Mouse (Mus musculus) right cerebral cortex, adult 18-20 months (tissue): ENCODE measurements around the gene Susd6.

Experiments used
- DNase-seq: peaks from one replicate; pipeline ENCODE4 v3.0.0; 2022; ENCODE audit warnings: mixed read lengths

Gene Susd6

DNA sequence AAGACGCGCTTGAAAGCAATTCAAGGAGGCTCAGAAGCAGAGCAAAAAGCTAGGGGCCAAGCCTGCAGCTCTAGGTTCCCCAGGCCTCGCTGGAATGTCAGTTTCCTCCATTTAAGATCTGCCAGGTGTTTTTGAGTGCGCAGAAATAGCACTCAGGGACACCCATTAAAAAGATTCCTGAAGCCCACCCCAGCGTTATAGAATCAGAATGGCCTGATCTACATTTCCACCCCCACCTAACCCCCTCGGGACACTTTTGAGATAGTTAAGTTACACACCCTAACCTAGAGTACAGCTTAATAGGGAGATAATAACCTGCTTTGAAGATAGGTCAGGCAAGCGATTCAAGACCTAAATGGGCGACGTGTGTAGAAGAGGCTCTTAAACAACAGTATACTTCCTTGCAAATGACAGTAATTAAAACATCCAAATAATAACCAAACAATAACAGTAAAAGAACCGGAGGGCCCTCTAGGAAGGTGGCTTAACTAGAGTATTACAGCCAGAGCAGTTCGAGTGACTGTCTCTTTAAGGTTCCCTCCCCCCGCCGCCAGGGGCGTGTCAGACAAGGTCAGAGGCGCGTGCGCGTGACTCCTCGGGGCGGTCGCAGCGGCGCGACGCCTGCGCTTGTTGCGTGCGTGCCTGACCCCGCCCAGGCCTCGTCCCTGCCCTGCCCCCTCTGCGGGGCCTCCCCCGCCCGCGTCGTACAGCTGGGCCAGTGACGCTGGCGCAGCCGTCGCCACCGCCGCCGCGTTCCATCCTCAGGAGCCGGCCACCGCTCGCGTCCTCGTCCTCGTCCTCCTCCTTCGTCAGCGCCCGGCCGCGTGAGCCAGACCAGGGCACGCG is at the start of gene Susd6:
TSS of gene Susd6 (plus strand) at position 662 of the 846 bp plus-strand sequence.
- DNase-seq: peak; percentile 98

DNA sequence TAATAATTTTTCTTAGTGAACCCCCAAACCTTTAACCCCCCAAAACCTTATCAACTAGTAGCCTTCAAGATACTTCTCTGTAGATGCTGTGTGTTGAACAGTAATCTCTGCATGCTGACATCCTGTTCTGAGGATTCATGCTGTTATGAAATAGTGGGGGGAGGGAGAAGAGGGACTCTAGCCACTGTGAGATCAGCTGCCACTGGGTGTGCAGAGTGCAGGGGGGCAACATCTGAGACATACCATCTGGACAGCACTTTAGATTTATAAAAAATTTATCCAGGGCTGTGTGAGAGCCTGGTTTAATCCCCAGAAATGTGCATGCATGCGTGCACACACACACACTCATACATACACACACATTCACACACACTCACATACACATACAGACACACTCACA is 45.7 kb upstream of the Susd6 start:
- no peak for DNase-seq

DNA sequence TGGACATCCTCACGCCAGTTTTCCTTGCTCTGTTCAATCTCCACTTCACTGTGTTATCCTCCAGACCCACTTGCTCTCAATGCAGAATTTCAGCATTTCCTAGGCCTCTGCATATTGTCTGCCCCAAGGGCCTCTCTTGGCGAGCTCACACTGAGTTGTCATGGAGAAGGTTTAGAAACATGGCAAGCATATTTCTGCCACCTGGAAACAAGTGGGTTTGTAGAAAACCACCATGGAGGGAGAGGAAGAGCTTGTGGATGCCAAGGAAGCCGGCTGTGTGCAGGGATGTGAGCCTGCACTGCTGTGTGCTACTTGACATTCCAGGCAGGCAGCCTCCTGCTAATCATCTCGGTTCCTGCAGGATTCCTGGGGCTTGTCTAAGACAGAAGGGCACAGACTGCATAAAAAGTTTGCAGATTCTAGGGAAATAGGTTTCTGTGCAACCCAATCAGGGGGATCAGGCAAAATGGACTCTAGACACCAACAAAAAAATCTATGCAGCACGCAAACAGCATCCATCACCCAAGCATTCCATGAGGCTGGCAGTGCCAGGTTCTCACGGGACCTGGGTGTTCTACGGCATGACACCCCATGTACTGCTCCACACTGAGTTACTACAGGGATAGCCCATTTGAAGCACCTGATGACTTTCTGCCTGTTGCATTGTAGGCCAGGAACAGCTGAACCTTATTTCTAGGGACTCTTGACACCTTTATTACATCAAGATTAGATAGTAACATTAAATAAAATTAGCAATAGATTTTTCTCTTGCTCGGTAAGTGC is 44.1 kb upstream of the Susd6 start:
- DNase-seq: no peak

DNA sequence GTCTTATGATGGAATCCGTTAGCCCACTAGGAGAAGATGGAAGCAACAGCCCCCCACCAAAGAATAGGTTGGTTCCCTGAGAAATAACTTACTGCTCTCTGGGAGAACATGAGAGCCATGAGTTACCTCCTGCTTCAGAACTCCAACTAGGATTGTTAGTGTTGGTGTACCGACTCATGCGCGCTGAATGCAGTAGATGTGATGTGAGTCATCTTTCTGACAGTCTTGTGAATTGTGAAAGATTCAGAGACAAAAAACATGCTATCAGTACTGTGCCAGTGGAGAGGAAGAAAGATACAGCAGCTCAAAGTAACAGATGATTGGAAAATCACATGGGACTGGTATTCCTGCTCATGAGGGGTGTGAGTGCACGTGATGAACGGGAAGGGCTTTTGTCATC is 38.8 kb upstream of the Susd6 start:
- no peak for DNase-seq

DNA sequence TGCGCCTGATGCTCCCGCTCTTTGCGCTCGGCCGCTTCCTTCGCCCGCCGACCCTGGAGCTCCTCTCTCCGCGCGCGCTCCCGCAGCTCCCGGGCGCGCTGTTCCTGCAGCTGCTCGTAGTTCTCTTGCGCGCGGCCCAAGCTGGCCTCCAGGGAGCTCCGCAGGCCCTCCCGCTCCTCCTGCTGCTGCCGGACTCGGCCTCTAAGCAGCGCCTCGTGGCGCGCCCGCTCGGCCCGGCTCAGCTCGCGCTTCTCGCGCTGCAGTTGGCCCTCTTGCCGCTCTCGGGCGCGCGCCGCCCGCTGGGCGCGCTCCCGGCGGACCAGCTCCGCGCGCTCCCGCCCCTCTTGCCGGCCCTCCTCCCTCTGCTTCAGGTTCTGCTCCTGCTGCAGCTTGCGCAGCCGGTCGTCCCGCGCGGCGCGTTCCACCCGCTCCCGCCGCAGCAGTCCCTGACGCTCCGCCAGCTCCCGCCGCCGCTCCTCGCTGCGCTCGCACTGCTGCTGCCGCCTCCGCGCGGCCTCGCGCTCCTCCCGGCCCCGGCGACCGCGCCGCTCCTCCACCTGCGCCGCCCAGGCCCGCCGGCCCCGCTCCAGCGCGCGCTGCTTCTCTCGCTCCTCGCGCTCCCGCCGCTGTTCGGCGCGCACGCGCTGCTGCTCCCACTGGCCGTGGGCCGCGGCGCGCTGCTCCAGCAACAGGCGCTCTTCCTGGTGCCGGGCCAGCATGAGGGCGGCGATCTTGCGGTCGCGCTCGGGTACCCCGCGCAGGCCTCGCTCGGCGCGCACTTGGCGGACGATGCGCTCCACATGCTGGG is 32.4 kb upstream of the Susd6 start:
- no peak for DNase-seq

DNA sequence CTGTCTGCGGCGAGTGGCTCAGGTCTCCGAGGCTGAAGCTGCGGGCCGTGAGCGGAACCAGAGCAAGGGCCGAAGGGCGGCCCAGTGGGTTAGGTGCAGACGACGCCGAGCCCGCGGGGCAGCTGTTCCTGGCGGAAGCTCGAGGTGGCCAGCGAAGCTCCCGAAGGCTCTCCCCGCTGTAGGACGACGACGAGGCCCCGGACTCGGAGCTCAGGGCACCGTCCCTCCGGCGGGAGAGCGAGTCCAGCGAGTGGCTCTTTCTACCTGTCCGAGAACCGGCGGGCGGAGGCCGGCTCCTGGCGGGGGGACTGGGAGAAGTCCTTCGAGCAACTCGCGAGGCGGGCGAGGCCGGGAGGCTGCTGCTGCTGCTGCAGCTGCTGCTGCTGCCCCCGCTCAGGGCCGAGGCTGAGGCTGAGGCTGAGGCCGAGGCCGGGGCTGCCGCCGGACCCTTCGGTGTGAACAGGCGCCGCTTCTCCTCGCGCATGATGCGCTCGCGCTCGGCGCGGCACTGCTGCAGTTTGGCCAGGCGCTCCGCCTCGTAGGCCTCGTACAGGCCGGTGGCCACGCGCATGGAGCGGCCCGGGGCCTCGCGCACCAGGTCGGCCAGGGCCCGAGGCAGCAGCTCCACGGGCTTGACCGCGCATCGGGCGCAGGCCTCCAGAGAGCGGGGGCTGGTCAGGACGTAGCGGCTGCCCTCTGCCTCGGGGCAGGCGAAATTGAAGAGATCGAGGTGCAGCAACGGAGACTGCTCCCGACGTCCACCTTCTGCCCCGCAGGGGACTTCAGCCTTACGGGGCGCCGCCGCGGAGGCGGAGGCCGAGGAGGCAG is 31.5 kb upstream of the Susd6 start:
- DNase-seq: no peak

DNA sequence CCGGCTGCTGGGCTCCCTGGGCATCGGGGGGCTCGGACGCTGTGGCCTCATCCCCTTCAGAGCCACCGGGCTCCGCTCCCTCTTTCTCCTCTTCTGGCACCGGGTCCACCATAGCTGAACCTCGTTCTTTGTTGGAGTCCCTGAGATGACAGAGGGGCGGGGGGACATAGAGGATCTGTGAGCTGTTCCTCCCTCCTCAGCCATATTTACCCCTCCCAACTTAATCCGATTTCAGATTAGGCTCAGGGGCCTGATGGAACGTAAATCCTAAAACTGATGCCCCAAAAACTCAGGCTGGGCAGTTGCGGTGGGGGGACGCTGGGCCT is 31.0 kb upstream of the Susd6 start:
- DNase-seq: no peak

DNA sequence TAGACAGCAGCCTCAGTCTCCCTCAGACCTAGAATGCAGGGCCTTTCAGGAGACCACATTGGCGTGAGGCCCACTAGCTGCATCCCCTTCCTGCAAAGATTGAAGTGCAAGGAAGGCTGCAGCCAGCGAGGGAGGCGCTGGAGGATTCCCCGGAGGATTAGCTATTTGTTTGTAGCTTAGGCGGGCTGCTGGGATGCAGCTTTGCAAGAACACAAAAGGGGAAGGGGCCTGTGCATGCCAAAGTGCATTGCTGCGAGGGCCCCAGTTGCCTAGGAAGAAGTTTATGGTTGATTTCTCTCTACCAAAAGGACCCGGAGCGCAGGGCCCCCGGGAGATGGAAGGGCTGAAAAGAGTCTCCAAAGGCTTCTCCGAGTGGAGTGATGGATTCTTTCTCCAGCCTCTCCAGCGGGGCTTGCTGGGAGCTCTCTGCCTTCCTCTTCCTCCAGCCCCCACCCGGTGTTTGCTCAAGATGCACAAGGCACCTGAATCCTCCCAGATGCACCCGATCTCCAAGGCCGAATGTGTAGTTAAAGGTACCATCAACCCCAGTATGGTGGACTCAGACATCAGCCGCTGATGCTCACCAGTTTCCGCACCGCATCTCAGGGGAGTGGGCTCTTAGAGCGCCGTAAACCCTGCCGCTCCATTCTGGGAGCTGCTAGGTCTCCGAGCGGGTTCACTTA is 30.5 kb upstream of the Susd6 start:
- peak; percentile 50 for DNase-seq

DNA sequence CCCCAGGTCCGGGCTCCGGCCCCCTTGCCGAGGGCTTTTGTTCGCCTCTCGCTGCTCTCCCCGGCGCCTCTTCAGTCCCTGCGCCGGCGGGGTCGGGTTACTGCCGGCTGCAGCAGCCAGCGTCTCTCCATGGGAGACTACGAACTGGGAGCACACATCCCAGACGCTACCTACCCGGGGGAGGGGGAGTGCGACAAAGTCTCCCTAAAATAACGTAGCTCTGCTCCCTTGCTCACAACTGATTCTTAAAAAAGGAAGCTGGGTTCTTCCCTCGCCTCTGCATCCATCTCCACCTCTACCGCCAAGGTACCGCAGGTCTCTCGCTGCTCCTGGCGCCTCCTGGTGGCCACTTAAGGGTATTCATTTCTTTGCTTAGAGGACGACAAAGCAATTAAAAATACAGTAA is 29.9 kb upstream of the Susd6 start, which contains the start of gene Ccdc177:
TSS of gene Ccdc177 (minus strand) at position 292 of the 406 bp plus-strand sequence.
- peak; percentile 92 for DNase-seq

DNA sequence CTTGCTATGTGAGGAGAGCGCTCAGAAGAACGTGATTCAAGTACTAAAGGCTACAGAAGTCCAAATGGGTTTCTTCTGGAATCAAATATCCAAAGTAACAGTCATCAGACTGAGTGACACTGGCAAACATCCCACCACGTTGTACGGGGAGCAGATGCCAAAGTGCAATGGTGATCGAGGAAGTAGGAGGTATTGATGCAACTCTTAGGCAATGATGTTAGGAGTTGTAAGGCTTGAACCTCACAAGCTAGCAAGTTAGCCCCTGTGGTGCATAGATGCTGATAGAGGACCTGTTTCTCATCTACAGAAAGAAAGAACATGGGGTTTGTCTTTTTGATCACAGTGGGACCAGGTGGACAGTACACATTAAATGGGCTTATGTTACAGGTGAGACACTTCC is 27.3 kb upstream of the Susd6 start:
- no peak for DNase-seq

DNA sequence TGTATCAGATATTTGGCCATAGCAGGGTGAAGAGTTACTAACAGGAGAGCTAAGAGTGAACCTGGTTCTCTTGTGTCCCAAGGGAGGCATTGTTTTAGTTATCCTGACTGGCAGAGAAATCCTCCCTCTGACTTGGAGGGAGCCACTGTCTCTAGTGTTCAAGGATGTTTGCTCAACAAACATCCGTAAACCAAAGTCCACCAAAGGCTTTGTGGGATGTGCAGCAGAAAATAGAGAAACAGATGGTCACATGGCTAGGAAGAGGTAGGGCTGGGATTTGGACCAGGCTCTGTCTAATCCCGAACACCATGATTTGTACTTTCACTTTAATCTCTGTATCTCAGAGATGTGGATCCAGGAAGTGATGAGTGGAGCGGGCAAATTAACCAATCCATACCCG is 26.2 kb upstream of the Susd6 start:
- DNase-seq: no peak

DNA sequence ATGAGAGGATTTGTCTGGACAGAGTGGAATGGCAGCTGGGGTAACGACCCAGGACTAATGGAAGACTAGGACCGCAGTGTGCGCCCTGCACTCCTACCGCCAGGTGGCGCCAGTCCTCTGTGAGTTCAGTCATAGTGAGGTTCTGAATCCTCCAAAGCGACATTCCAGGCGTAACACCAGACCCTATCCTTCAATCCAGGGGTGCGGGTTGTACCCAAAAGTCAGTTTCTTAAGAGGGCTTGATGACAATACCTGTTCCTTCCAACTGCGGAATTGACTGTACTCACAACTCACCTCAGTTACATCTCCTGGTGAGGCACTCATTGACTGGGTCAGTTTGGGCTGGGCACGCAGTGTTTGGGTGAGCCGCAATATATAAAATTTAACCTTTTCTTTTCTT is 20.6 kb upstream of the Susd6 start:
- DNase-seq: peak; percentile 62

DNA sequence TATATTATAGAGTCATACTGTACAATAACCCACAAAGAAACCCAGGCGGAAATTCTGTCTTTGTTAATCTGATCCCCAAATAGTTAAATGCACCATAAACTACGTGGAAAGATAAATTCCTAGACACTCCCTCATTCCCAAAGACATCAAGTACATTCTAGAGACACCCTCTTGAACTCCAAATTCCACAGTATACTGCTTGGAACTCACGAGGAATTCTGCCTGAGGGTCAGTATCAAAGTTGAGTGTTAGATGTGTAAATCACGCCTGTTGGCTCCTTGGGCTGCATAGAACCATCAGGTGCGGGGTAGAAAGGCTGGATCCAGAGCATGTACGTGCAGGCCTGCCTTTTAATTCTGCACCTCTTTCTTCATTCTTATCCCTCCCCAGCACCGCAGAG is 15.5 kb upstream of the Susd6 start:
- DNase-seq: no peak

DNA sequence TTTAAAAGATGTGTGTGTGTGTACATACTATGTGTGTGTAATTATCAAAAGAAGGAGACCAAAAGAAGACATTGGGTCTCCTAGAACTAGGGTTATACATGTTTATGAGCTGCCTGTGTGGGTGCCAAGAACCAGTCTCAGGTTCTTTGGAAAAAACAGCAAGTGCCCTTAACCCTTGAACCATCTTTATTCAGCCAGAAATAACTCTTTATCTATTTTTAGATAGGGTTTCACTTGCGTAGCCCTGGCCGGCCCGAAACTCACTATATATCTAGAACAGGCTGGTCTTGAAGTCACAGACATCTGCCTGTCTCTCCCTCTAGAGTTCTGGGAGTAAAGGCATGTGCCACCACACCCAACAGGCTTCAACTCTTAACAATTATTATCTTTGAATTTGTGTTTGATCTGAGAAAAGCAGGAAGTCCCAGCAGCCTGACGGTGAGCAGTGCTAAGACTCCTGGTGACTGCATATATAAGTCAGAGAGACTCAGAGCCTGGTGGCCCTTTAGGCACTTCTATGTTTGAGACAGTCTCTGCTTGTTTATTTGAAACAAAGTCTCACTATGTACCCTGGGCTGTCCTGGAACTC is 14.2 kb upstream of the Susd6 start:
- DNase-seq: no peak

DNA sequence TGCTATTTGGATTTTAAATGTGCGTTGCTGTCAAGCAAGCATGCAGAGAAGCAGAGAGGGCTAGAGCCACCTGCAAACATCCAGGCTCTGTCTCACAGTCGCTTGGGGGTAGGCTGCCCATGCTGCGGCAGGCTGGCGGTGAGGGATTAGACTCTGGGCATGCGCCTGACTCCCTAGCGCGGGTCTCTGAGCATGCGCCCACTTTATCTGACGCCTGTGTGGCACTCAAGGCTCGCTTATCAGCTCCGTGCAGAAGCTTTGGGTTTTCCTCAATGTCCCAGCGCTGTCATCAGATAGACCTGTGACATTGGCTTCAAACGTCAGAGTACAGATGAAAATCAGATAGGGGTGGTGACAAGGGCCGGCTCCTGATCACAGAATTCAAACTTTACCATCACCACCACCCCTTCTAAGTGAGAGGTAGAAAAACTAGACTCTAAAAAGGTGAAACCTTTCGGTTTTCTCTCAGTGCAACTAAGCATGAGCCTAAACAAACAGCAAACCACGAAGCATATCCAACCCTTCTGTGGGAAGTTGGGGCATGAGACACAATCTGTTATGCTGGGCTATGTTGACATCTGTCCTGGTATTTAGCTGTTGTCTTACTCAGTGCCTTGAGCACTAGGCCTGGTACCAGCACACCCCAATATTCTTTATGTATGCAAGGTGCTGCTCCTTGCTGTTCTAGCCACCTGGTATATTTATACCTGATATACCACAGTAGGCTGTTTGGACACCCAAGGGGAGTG is 11.9 kb upstream of the Susd6 start:
- DNase-seq: no peak

DNA sequence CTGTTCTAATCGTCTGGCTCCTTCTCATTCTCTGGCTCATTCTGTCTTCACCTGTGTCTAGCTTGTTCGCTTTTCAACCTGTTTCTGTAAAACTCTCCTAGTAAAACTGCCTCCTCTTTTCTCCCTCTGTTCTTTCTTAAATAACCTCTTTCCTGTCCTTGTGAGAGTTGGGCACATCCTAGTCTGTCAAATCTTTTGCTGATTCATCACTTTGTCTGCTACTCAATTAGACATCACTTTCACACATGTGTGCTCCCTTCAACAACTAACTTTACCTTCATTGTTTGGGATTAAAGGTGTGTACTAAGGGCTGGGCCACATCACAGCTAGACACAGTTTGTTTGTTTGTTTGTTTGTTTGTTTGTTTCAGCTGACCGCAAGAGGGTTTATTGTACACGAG is 10.6 kb upstream of the Susd6 start:
- DNase-seq: no peak

DNA sequence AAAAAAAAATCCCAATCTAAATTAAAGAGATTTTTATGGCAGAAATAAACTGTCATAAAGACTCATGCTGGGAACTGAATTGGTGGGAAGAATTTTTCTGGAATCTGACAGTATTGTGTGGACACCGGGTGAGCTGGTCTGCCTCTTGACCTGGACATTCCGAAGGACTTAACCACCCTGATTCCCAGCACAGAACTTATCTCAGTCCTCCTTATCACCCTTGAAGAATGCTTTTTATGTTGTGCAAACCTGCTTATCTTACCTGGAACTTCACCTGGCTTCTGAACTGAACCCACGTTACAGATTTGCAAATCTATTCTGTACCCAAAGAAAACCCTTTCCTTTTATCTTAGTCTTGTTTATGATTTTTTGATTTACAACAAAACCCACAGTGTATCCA is 8.1 kb upstream of the Susd6 start:
- DNase-seq: no peak

DNA sequence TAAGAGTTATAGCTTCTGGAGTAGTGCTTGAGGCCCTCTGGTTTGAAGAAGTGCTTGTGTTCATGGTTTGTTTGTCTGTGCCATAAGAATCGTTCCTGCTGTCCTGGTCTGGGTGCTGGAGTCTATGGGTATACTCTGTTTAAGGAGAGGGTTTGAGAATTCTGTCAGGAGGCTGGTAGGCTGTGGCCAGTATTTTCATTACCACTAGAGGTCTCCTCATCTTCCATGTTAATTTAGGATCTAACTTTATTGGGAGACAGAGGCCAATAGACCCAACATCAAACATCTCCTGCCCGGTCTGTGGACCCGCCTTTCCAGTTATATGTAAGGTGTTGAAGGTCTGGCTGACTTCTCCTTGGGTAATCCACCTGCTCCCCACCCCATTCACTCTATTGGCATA is 7.4 kb upstream of the Susd6 start:
- DNase-seq: no peak

DNA sequence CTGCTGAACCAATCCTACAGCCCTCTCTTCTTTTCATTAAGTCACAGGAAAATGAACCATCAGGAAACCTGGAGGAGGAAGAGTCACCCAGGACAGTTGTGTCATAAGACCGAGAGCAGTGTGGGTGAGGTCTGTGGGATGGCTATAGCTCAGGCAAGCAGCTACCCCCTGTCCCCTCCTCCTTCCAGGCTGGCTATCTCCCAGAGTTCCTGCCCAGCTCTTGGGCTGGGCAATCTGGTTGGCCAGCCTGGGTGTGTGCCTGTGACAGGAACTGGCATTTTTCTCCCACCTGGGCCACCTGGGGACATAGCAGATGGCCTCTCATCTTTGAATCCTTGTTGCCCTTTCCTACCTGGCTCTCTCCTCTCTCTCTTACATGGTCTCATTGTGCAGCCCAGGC is 6.4 kb upstream of the Susd6 start:
- DNase-seq: no peak

DNA sequence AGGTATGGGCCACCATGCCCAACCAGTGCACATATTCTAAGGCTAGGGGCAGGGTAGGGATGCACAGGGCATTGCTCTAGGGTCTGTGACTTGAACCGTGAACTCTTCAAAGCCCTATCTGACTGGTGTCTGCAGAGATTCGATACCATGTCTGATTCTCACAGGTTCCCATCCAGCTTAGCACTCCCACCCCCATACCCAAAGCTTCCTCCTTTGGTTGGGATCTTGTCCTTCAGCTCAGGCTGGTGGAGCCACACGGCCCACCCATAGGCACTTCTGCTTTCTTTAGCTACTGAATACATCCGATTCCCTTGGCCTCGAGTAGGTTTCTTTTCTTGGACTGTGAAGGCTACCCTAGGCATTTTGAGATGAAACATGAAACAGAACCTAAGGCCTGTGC is 5.3 kb upstream of the Susd6 start:
- DNase-seq: no peak

DNA sequence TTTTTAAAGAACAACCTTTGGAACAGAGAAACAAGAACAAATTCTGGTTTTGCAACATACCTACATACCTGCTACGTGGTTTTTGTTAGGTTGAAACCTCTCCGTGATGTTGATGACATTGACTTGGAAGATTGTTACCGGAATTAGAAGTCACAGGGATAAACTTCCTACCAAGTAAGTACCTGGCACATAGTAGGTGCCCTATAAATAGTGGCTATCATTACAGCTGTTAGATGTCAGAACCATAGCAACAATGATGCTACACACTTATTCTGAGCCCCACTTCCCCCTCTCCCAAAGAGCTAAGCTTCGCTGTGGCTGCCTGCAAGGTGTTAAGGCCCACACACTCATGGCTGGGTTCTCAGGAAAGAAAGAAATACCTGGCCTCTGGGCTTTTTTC is 4.7 kb upstream of the Susd6 start:
- DNase-seq: no peak
